Mouse (Mus musculus): ENCODE data around the gene D13Ertd608e.

DNA sequence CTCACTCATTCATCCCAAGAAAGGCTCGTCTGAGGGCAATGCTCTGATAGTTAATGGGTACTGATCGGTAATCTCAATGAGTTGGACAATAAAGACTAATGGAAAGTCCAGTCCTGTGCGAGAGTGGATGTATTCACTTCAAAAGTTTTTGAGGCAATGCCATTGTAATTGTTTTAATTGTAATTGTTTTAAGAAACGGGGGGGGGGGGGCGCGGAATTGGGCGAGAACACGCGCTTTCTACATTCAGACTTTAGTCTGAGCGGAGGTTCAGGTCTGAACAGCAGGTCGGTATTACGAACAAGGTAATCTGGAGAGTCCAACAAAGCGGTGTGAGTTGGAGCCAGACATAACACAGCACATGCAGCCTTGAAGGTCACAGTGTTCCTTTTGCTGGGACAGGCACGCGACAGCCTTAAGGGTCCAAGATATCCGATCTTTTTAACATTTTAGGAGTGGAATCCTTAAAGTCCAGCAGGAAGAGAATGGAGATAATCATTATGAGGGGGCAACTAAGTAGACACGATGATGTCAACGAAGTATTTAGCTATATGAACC lies 44.1 kb upstream of the D13Ertd608e start:
- no peak for TF ChIP-seq CTCF (IDR thresholded peaks at IDR 0.05; ENCODE audit: low read depth, low read length)
- no peak for TF ChIP-seq POLR2A (IDR thresholded peaks at IDR 0.05; ENCODE audit: borderline replicate concordance, low read depth, low read length)

All from bone marrow macrophage, adult 2 months (primary cell).